Mouse (Mus musculus) urinary bladder, postnatal 14 days (tissue): Measurements from ENCODE around the gene Pld3.

Experiments used
- DNase-seq: peaks from one replicate; pipeline ENCODE4 v3.0.0; 2021; ENCODE audit warnings: low spot score

The Pld3 gene

DNA sequence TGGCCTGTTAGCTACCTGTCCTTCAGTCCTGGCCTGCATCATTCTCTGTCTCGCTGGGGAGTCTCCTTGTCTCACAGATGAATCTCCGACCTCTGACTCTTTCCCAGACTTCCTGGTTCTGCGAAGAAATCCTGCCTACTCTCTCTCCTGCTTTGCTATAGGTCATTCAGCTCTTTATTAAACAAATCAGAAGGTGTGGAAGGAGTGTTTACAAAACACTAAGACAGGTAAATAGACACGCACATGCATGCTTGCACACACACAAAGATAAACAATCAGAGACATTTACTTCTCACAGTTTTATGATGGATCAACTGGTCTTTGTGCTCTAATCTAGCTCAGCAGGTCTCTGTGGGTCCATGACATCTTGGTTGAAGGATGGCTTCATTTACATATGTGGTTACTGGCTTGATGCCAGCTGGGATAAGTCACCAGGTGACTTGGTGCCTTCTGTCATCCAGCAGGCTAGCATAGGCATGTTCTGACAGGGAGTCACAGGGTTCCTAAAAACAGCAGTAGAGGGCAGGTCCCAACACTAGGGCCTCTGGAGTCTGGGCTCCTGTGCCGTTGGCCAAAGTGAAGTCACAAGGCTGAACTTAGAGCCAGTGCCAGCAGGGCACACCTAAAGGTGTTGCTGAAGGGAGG is 16.7 kb upstream of the Pld3 start:
- peak; percentile 78 for DNase-seq

DNA sequence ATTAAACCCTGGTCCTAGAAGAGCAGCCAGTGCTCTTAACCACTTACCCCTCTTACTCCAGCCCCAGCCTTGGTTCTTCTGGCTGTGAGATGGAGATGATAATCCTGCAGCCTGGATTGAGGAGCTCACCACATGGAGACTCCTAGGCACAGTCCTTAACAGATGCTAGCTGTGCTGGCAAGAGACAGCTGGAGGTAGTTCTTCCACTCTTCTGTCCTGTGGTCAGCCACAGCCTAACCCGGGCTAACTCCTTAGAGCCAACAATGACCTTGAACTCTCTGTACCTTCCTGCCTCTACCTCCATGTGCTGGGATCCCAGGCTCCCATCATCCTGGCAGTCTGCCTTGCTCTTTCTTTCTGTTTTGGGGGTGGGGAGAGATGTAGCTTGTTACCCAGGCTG is 8.0 kb upstream of the Pld3 start:
- DNase-seq = no peak

DNA sequence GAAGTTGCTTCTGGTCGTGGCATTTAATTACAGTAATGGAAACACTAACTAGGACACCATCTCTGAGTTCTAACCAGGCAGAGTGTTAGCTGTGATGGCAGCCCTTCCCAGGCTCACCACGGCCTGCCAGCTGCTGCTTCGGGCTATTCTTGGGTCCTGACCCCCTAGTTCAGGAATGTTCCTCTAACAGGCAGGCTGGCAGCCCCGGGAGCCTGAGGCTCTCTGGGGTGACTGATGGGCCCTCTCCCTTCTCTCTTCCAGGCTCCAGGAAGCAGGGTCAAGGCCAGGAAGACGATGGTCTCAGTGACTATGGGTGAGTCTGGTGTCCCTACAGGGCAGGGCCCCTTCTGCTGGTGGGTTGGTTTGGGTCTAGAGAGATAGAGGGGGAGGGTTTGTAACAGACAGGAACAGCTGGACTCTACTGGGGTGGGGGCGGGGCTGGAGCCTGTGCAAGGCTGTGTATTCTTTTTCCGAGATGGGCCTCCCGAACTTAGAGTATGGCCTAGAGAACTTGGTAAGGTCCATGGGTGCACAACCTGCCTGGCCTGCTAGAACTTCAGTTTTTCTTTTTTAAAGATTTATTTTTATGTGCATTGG is 7.4 kb upstream of the Pld3 start:
- DNase-seq = no peak

- no peak for DNase-seq
These were observed 948 bp downstream of the Pld3 start for GRCm38 (mm10) chr7:27552070-27552469.

GRCm38 (mm10) chr7:27549597-27549996 is 3.4 kb downstream of the Pld3 start:
- no peak for DNase-seq

DNA sequence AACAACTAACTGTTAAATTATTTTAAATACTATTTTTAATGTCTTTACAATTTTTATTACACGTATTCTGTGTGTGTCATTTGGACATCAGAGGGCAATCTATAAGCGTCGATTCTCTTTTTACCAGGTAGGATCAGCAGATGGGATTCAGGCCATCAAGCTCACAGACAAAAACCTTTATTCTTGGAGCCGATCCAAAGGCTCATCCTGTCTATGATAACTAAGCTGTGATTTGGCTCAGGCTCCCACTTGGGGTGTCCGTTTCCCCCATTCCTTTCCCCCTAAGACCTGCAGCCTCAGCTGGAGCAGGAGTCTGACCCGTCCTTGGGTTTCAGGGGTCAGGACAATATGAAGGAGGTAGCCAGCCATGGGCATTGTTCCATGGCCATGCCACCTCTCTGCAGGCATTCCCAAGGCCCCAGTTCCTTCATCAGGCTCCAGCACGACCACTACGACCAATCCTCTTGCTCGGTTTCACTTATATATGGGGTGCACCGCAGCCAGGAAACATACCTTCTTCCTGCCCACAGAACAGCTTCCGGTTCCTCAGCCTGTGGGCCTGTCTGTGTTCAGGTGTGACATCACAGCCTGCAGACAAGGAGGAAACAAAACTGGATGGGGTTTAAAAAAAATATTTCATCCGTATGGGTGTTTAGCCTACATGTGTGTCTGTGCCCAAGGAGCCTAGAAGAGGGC is 8.2 kb downstream of the Pld3 start:
- no peak for DNase-seq

DNA sequence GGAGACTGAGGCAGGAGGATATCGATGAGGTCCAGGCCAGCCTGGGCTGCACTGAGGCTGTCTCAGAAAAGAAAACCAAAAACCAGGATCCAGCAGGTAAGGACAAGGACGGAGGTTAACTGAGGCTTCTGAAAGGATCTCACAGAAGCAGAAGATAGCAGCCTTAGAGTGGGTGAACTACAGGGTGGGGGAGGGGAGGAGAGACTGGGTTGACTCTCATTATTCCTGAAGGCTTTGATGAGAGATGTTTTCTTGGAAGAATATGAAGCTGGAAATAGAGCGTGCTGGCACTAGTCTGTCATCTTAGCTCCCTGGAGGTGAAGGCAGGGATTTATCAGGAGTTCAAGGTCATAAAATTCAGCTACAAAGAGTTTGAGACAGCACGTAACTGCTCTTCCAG is 9.2 kb downstream of the Pld3 start:
- DNase-seq = no peak

DNA sequence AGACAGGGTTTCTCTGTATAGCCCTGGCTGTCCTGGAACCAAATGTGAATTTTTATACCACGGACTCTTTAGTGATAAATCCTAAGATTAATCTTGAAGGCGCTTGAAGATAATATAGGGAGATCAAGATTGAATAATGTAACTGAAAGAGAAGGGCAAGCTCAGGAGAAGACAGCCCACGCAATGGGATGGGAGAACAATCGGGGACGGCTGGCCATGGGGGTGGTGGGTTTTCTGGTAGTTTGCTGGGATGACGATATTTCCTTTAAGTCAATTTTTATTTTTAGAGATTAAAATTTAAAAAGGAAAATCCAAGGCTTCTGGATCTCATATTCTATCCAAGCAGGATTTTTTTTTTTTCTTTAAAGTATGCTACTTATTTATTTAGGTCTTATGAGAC is 10.0 kb downstream of the Pld3 start:
- DNase-seq = no peak

- DNase-seq = peak; percentile 73
These were observed 10.5 kb downstream of the Pld3 start for GRCm38 (mm10) chr7:27542392-27543033.

- DNase-seq = no peak
These were observed 11.1 kb downstream of the Pld3 start for GRCm38 (mm10) chr7:27541922-27542321.

GRCm38 (mm10) chr7:27541431-27541830 is 11.6 kb downstream of the Pld3 start:
- DNase-seq = no peak

DNA sequence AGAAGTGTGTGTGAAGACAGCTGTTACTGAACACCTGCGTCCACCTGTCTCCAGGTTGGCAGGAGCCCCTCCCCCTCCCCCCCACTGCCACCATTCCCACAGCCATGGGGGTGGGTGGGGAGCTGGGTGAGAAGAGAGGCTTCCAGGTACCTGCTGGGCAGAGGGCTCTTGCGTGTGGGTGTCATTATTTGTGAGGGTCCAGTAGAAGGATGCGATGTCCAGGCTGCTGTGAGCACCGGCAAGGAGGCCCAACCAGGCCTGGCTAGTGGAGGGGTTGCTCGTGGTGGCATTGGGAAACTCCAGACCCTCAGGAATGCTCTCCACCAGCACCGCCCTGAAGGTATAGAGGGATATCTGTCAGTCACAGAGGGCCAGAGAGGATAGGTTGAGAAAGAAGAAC is 12.1 kb downstream of the Pld3 start:
- DNase-seq = no peak

GRCm38 (mm10) chr7:27540521-27540920 is 12.5 kb downstream of the Pld3 start:
- no peak for DNase-seq

DNA sequence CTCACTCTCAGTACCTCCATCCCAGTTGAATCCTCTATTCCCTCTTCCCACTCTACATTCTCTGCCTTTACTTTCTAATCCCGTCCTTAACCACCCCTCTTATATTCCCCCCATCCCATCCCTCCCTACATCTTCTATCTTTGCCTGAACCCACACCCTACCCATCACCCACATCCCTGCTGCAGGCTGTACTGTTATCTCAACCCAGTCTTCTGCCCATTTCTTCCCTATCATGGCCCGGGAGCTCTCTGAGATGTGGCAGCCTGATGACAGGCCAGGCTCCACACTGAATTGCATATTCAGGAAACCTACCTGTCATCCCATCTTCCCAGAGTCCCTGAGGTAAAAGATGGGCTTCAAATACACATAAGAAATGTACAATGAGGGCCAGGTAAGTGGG is 14.2 kb downstream of the Pld3 start:
- DNase-seq = no peak

DNA sequence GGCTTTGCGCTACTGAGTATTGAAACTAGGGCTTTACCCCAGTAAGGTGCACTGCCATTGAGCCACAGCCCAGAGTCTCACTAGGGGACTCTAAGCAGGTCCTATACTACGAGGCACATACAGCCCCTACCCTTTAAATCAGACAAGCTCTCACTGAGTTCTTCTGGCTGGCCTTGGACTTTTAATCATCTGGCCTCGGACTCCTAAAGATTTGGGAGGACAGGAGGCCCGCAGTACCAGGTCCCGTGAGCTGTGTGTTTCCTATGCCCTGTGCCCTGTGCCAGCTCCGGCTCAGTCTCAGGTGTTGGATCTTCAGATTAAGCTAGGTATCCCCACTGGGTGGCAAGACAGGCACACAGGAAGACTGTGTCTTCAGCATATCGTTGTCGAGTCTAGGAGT is 15.0 kb downstream of the Pld3 start:
- no peak for DNase-seq

- no peak for DNase-seq
These were observed 16.4 kb downstream of the Pld3 start for GRCm38 (mm10) chr7:27536618-27537017.

- no peak for DNase-seq
These were observed 17.6 kb downstream of the Pld3 start for GRCm38 (mm10) chr7:27535386-27535785.

DNA sequence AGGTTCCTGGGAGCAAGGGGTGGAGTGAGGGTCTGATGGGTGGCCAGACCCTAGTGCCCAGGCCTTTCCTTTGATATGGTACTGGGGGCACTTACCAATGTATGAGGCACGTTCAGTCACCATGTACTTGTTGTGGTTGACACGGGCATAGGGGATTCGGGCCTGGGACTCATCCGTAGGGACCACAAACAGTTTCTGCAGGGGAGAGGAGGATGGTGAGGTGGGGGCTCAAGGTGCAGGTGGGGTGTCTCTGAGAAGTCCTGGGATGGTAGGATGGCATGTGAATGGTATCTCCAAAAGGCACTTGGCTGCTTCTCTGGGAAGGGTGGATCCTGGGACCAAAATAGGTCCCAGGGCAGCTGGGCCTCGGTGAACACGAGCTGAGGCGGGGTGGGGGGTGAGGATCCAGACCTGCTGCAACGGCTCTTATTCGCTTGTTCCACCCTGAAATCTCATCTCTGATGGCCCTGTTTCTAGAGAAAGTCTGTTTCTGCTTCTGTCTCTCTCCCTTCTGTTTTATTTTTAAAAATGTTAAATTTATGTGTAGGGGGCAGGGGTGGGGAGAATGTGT is 20.5 kb downstream of the Pld3 start:
- no peak for DNase-seq

GRCm38 (mm10) chr7:27531707-27532106 is 21.3 kb downstream of the Pld3 start:
- no peak for DNase-seq

DNA sequence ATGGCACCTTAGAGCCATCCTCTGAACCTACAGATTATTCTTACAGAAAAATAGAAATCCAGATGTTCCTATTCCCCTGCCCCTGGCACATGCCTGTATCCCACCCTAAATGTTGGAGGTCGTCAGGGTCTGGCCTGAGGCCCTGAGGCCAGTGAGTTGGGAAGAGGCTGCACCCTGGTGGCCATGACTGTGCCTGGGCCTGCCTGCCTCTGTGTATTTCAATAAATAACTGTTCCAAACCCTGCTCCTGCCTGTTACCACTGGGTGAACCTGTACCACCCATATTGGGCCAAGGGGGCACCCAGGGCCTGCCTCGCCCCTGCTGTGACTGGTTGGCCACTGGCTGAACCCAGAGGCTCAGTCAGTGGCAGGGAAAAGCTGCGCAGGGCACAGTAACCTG is 22.1 kb downstream of the Pld3 start:
- DNase-seq = no peak

- no peak for DNase-seq
These were observed 23.9 kb downstream of the Pld3 start for GRCm38 (mm10) chr7:27529070-27529469.

DNA sequence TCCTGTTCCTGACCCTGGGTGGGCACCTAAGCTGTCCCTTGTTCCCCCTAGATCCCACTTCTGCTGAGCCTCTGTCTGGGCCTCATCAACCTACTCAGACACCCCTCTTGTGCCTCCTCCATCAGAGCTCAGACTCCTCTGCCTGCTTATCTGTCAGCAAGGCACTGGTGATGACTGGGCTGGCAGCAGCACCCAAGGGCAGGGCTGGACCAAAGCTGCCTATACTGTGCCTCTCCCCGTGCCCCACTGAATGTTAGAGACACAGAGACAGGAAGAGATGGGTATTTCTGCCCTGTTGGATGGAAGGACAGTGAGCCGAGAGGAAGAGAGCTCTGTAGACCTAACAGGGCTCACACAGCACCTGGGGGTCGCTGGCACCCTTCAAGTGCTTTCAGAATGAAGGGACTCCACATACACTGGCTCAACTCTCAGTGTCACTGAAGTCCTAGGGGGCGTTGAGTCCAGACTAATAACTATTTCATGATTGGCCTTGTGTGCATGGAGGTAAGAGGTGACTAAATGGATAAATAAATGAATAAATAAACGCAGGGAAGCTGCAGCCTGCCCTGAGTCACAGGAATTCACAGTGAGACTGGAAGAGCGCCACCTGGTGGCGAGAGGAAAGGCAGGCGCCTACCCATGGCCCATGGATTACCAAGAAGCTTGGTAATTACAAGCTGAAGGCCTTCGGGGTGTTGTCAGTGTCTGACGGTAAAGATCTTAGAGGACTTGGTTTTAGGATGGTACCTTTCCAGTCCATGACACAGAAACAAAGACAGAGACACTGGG is 26.8 kb downstream of the Pld3 start:
- DNase-seq = peak; percentile 80
